In genomic region chr15:83583419-83584156, GRCm38 (mm10) we compare ENCODE assay signal across 9 mouse cellular contexts. TPM values are rescaled to one million over a fixed set of nuclear protein-coding genes. Genes with fewer than 3 reads are reported as not detected.
A peak's percentile ranks its signal among the peaks of the same experiment; 100 is the strongest.
DNase-seq lines count a peak whose midpoint lies in the region; ATAC-seq and TF ChIP-seq lines count a peak whose summit lies in the region.
"Had no signal": no experiment of that assay in that cellular context is flagged by ENCODE, and none has a peak within 500 bp of the region (broad histone marks: within the 10 kb centered on the region; RNA-seq: fewer than 3 reads in every experiment).

No protein-coding gene starts in this region.

- 79% methylated on average over 8 of the region's 8 CpGs for WGBS in kidney, embryonic 14.5 days
- WGBS in embryonic facial prominence, embryonic 10.5 days: 75% methylated on average over 8 of the region's 8 CpGs

- peaks cover 88% of the 10 kb centered on the region for H3K36me3 ChIP-seq in kidney, embryonic 14.5 days (ENCODE audit: control insufficient read depth, insufficient read depth, low read length)
- H3K36me3 ChIP-seq in MEL (ENCODE audit: control insufficient read depth in 1 of 2, insufficient read depth in 2 of 2, low read length in 2 of 2): peaks cover 6 to 13% of the 10 kb centered on the region in 2 experiments
- peaks cover 100% of the 10 kb centered on the region for H3K36me3 ChIP-seq in embryonic facial prominence, embryonic 10.5 days (replicated peaks)

- TF ChIP-seq POLR2A in MEL (IDR thresholded peaks at IDR 0.05; ENCODE audit: control insufficient read depth in 1 of 2, insufficient read depth in 1 of 2, low read depth in 1 of 2, low read length in 2 of 2, poor library complexity in 1 of 2): no peak

- DNase-seq in kidney, adult 18-20 months: peak; percentile 73
- DNase-seq in MEL (ENCODE audit: low read depth, low spot score): peak; percentile 69
- peak; percentile 41 for DNase-seq in embryonic facial prominence, embryonic 10.5 days (ENCODE audit: low spot score)
- DNase-seq in kidney, adult 8-10 months: peak; percentile 67 to 80
- DNase-seq in left cerebral cortex, postnatal 4 days: no peak
- no peak for DNase-seq in left cerebral cortex, postnatal 25 days (ENCODE audit: low spot score in 2 of 2)

- TF ChIP-seq CTCF in MEL (IDR thresholded peaks at IDR 0.05 in 2 of 3, conservative IDR thresholded peaks at IDR 0.05 in 1 of 3; ENCODE audit: control insufficient read depth in 1 of 3, insufficient read depth in 1 of 3, low read depth in 2 of 3, low read length in 3 of 3, poor library complexity in 1 of 3, severe bottlenecking in 1 of 3): peak; percentile 52 to 67 (median 62)

- H3K27me3 ChIP-seq in kidney, embryonic 14.5 days (ENCODE audit: control insufficient read depth, insufficient read depth, low read length): no peaks in the 10 kb centered on the region
- H3K27me3 ChIP-seq in MEL (ENCODE audit: control insufficient read depth in 1 of 2, insufficient read depth in 2 of 2, low read length in 2 of 2): no peaks in the 10 kb centered on the region
- no peaks in the 10 kb centered on the region for H3K27me3 ChIP-seq in embryonic facial prominence, embryonic 10.5 days (replicated peaks; ENCODE audit: low read depth, poor library complexity, severe bottlenecking)
- H3K27me3 ChIP-seq: megakaryocyte, embryonic 14.5 days had no signal

- H3K27ac ChIP-seq in kidney, embryonic 14.5 days (ENCODE audit: low read depth, low read length): no peak overlapping the region
- no peak overlapping the region for H3K27ac ChIP-seq in MEL (ENCODE audit: control insufficient read depth, low read depth, low read length)
- no peak overlapping the region for H3K27ac ChIP-seq in embryonic facial prominence, embryonic 10.5 days (replicated peaks)

- no peak overlapping the region for H3K4me2 ChIP-seq in kidney, embryonic 14.5 days (replicated peaks; ENCODE audit: low read depth, low read length)

- peak; percentile 41 for TF ChIP-seq RAD21 in MEL (IDR thresholded peaks at IDR 0.05; ENCODE audit: low read depth, low read length)

- H3K4me1 ChIP-seq in kidney, embryonic 14.5 days (ENCODE audit: control insufficient read depth, insufficient read depth, low read length): no peaks in the 10 kb centered on the region
- H3K4me1 ChIP-seq in MEL (ENCODE audit: control insufficient read depth in 1 of 2, insufficient read depth in 2 of 2, low read length in 2 of 2): peaks cover 0 to 7% of the 10 kb centered on the region in 2 experiments; a peak in 3 of 4 replicates
- H3K4me1 ChIP-seq in embryonic facial prominence, embryonic 10.5 days: 0 out of 2 replicates have a peak, but pooled peaks cover 3% of the 10 kb centered on the region

- TF ChIP-seq EP300 in MEL (IDR thresholded peaks at IDR 0.05; ENCODE audit: low read depth in 1 of 2, low read length in 2 of 2): no peak

- intact Hi-C loops in left cerebral cortex, postnatal 4 days (cut with DNase I): no loop called here
- intact Hi-C loops in left cerebral cortex, postnatal 25 days (cut with DNase I): no loop called here

- no peak overlapping the region for H3K4me3 ChIP-seq in kidney, embryonic 14.5 days (ENCODE audit: low read length)
- no peak overlapping the region for H3K4me3 ChIP-seq in MEL (ENCODE audit: control insufficient read depth in 1 of 2, insufficient read depth in 1 of 2, low read depth in 2 of 2, low read length in 2 of 2)
- no peak overlapping the region for H3K4me3 ChIP-seq in embryonic facial prominence, embryonic 10.5 days
- H3K4me3 ChIP-seq: megakaryocyte, embryonic 14.5 days had no signal

- H3K9ac ChIP-seq in kidney, embryonic 14.5 days (ENCODE audit: low read depth, low read length): no peak overlapping the region
- no peak overlapping the region for H3K9ac ChIP-seq in MEL (ENCODE audit: control insufficient read depth, low read depth, low read length, poor library complexity, severe bottlenecking)

- peaks cover 9% of the 10 kb centered on the region; the same call in 1 of the 2 replicates for H3K9me3 ChIP-seq in kidney, embryonic 14.5 days (ENCODE audit: control insufficient read depth, low read length)
- no peaks in the 10 kb centered on the region for H3K9me3 ChIP-seq in MEL (replicated peaks; ENCODE audit: insufficient read depth, low read length)
- peaks cover 12% of the 10 kb centered on the region; the same call in 1 of the 2 replicates for H3K9me3 ChIP-seq in embryonic facial prominence, embryonic 10.5 days

- ATAC-seq in kidney, embryonic 14.5 days (ENCODE audit: low FRiP score, low TSS enrichment): no peak
- ATAC-seq in megakaryocyte progenitor cell, adult 5-6 weeks (replicated peaks; ENCODE audit: poor library complexity): peak; percentile 85

- no peaks in the 10 kb centered on the region for H3K79me2 ChIP-seq in MEL (ENCODE audit: control insufficient read depth, insufficient read depth, low read length, poor library complexity)

TF ChIP-seq in MEL, 35 proteins besides CTCF, POLR2A, EP300 and RAD21:
- TF ChIP-seq MXI1 (IDR thresholded peaks at IDR 0.05; ENCODE audit: low read depth, low read length) (no peak), SMC3 (IDR thresholded peaks at IDR 0.05; ENCODE audit: low read depth, low read length) (peak; percentile 33), MYB (IDR thresholded peaks at IDR 0.05; ENCODE audit: low read depth, low read length) (no peak), MYC (IDR thresholded peaks at IDR 0.05; ENCODE audit: low read depth, low read length) (no peak), MAX (IDR thresholded peaks at IDR 0.05; ENCODE audit: low read length) (no peak), GABPA (IDR thresholded peaks at IDR 0.05; ENCODE audit: low read depth, low read length) (no peak), MAFK (IDR thresholded peaks at IDR 0.05; ENCODE audit: borderline replicate concordance, low read depth, low read length) (peak; percentile 87), MAZ (IDR thresholded peaks at IDR 0.05; ENCODE audit: low read depth, low read length) (no peak)

RNA-seq across cellular contexts. Expression of gene Ttll12, which starts 11.4 kb away (rescaled TPM):
- polyA plus RNA-seq in kidney, embryonic 14.5 days (2014; fragmentation: Nextera tagmentation; extraction: Ambion mirVana): 34.6 and 42.3 TPM in 2 replicates
- total RNA-seq in MEL (2012; rRNA removed): 41.9 and 43.9 TPM in 2 replicates
- polyA plus RNA-seq in MEL (2012; ENCODE audit: insufficient read depth in 1 of 2, insufficient read length in 2 of 2, low read depth in 1 of 2, low replicate concordance in 2 of 2, missing spikeins in 1 of 2): 10 to 100 TPM in 1 of 2 experiments, not detected in 1; 76.5 TPM
- 62.8 and 64.3 TPM in 2 replicates for polyA plus RNA-seq in embryonic facial prominence, embryonic 10.5 days (2016; fragmentation: Nextera tagmentation; extraction: Ambion mirVana)
- total RNA-seq in megakaryocyte progenitor cell, adult 5-6 weeks (2015): 17.0 and 20.8 TPM in 2 replicates
- 10.9 and 11.6 TPM in 2 replicates for total RNA-seq in megakaryocyte progenitor cell, adult 5-6 weeks (2017)
- total RNA-seq in left cerebral cortex, postnatal 4 days (2021): 10 to 100 TPM; 28.4 to 30.8 TPM
- total RNA-seq in left cerebral cortex, postnatal 25 days (2021): 10 to 100 TPM; 10.9 to 12.3 TPM

RNA-seq across cellular contexts. Expression of gene Mcat, which starts 20.0 kb away (rescaled TPM):
- polyA plus RNA-seq in kidney, embryonic 14.5 days (2014; fragmentation: Nextera tagmentation; extraction: Ambion mirVana): 29.3 and 43.7 TPM in 2 replicates
- total RNA-seq in MEL (2012; rRNA removed): 32.6 and 35.9 TPM in 2 replicates
- 10 to 100 TPM in 1 of 2 experiments, not detected in 1; 28.8 TPM for polyA plus RNA-seq in MEL (2012; ENCODE audit: insufficient read depth in 1 of 2, insufficient read length in 2 of 2, low read depth in 1 of 2, low replicate concordance in 2 of 2, missing spikeins in 1 of 2)
- 43.9 and 46.9 TPM in 2 replicates for polyA plus RNA-seq in embryonic facial prominence, embryonic 10.5 days (2016; fragmentation: Nextera tagmentation; extraction: Ambion mirVana)
- total RNA-seq in megakaryocyte progenitor cell, adult 5-6 weeks (2015): 13.2 and 17.6 TPM in 2 replicates
- total RNA-seq in megakaryocyte progenitor cell, adult 5-6 weeks (2017): 15.3 and 16.3 TPM in 2 replicates
- 10 to 100 TPM; 31.1 to 34.7 TPM for total RNA-seq in left cerebral cortex, postnatal 4 days (2021)
- 10 to 100 TPM; 24.6 to 27.2 TPM for total RNA-seq in left cerebral cortex, postnatal 25 days (2021)

RNA-seq across cellular contexts. Expression of gene Tspo, which starts 20.2 kb away (rescaled TPM):
- polyA plus RNA-seq in kidney, embryonic 14.5 days (2014; fragmentation: Nextera tagmentation; extraction: Ambion mirVana): 57.8 and 60.7 TPM in 2 replicates
- 61.3 and 80.0 TPM in 2 replicates for total RNA-seq in MEL (2012; rRNA removed)
- 10 to 100 TPM in 1 of 2 experiments, not detected in 1; 66.5 TPM for polyA plus RNA-seq in MEL (2012; ENCODE audit: insufficient read depth in 1 of 2, insufficient read length in 2 of 2, low read depth in 1 of 2, low replicate concordance in 2 of 2, missing spikeins in 1 of 2)
- polyA plus RNA-seq in embryonic facial prominence, embryonic 10.5 days (2016; fragmentation: Nextera tagmentation; extraction: Ambion mirVana): 34.1 and 35.6 TPM in 2 replicates
- total RNA-seq in megakaryocyte progenitor cell, adult 5-6 weeks (2015): 123 and 129 TPM in 2 replicates
- total RNA-seq in megakaryocyte progenitor cell, adult 5-6 weeks (2017): 70.4 and 103 TPM in 2 replicates
- 1 to 10 TPM; 2.9 to 3.8 TPM for total RNA-seq in left cerebral cortex, postnatal 4 days (2021)
- 1 to 10 TPM; 4.0 to 4.8 TPM for total RNA-seq in left cerebral cortex, postnatal 25 days (2021)

RNA-seq across cellular contexts. Expression of gene Bik, which starts 56.9 kb away (rescaled TPM):
- polyA plus RNA-seq in kidney, embryonic 14.5 days (2014; fragmentation: Nextera tagmentation; extraction: Ambion mirVana): 12.3 and 12.6 TPM in 2 replicates
- 5.1 and 7.6 TPM in 2 replicates for total RNA-seq in MEL (2012; rRNA removed)
- polyA plus RNA-seq in MEL (2012; ENCODE audit: insufficient read depth in 1 of 2, insufficient read length in 2 of 2, low read depth in 1 of 2, low replicate concordance in 2 of 2, missing spikeins in 1 of 2): 10 to 100 TPM in 1 of 2 experiments, not detected in 1; 10.2 TPM
- polyA plus RNA-seq in embryonic facial prominence, embryonic 10.5 days (2016; fragmentation: Nextera tagmentation; extraction: Ambion mirVana): 2.3 TPM in 2 replicates
- 0.15 TPM in 1 of 2 replicates, not detected in the other for total RNA-seq in megakaryocyte progenitor cell, adult 5-6 weeks (2015)
- 0.25 TPM in 1 of 2 replicates, not detected in the other for total RNA-seq in megakaryocyte progenitor cell, adult 5-6 weeks (2017)
- total RNA-seq in left cerebral cortex, postnatal 4 days (2021): not detected
- not detected for total RNA-seq in left cerebral cortex, postnatal 25 days (2021)

Comparison
In these comparisons a context has a peak if more than half of its experiments do, and no peak if none do; other contexts are left out.
1. DNase-seq: peak in kidney, adult 18-20 months (single experiment), MEL (single experiment), embryonic facial prominence, embryonic 10.5 days (single experiment) and kidney, adult 8-10 months (2 of 2); none in left cerebral cortex, postnatal 4 days (single experiment) and left cerebral cortex, postnatal 25 days (0 of 2).
2. RNA of gene Tspo, which starts 20.2 kb away (total RNA-seq): 70.4 to 129 TPM in megakaryocyte progenitor cell, adult 5-6 weeks and 61.3 to 80.0 TPM in MEL; 4.0 to 4.8 TPM in left cerebral cortex, postnatal 25 days and 2.9 to 3.8 TPM in left cerebral cortex, postnatal 4 days; every median in the first group is over 10 times any median in the second.